Mouse (Mus musculus) frontal cortex, postnatal 10 days (tissue): ENCODE results near the gene Il31ra.

Experiments used
- DNase-seq, 2 experiments: peaks; one replicate each; pipeline ENCODE4 v3.0.0; 2022; ENCODE audit warnings: low spot score in 2 of 2, mixed read lengths in 1 of 2

The Il31ra gene

GRCm38 (mm10) chr13:112508487-112508886 is 85.7 kb downstream of the Il31ra start:
- no peak for DNase-seq

GRCm38 (mm10) chr13:112507691-112508090 is 86.5 kb downstream of the Il31ra start:
- DNase-seq, result no peak

- DNase-seq, result no peak
Measured at GRCm38 (mm10) chr13:112506766-112507165, 87.4 kb downstream of the Il31ra start.

- no peak for DNase-seq
Measured at GRCm38 (mm10) chr13:112505436-112505835, 88.7 kb downstream of the Il31ra start.

- no peak for DNase-seq
Measured at GRCm38 (mm10) chr13:112503846-112504245, 90.3 kb downstream of the Il31ra start.

- DNase-seq, result no peak
Measured at GRCm38 (mm10) chr13:112500466-112500865, 93.7 kb downstream of the Il31ra start.

GRCm38 (mm10) chr13:112500027-112500426 is 94.1 kb downstream of the Il31ra start:
- no peak for DNase-seq

- no peak for DNase-seq
Measured at GRCm38 (mm10) chr13:112494590-112494989, 99.6 kb downstream of the Il31ra start.

GRCm38 (mm10) chr13:112492285-112492678 is 101.9 kb downstream of the Il31ra start:
- no peak for DNase-seq

- no peak for DNase-seq
Measured at GRCm38 (mm10) chr13:112491636-112492284, 102.4 kb downstream of the Il31ra start.

- DNase-seq, result no peak
Measured at GRCm38 (mm10) chr13:112490036-112490435, 104.1 kb downstream of the Il31ra start.

GRCm38 (mm10) chr13:112486676-112487075 is 107.5 kb downstream of the Il31ra start:
- DNase-seq, result no peak

GRCm38 (mm10) chr13:112486236-112486635 is 107.9 kb downstream of the Il31ra start:
- DNase-seq, result no peak

GRCm38 (mm10) chr13:112483015-112483414 is 111.1 kb downstream of the Il31ra start:
- DNase-seq, result no peak

- DNase-seq, result no peak
Measured at GRCm38 (mm10) chr13:112482525-112482924, 111.6 kb downstream of the Il31ra start.

GRCm38 (mm10) chr13:112479926-112480325 is 114.2 kb downstream of the Il31ra start:
- no peak for DNase-seq

- DNase-seq, result no peak
Measured at GRCm38 (mm10) chr13:112479032-112479431, 115.1 kb downstream of the Il31ra start.

- no peak for DNase-seq
Measured at GRCm38 (mm10) chr13:112473757-112474755, 120.1 kb downstream of the Il31ra start.

- DNase-seq, result no peak
Measured at GRCm38 (mm10) chr13:112472401-112473023, 121.6 kb downstream of the Il31ra start.

- no peak for DNase-seq
Measured at GRCm38 (mm10) chr13:112471201-112471600, 123.0 kb downstream of the Il31ra start.
